Mouse (Mus musculus) embryonic facial prominence, embryonic 15.5 days (tissue): Measurements from ENCODE around the gene Samd4b. TPM values are rescaled to one million over a fixed set of nuclear protein-coding genes. Genes with fewer than 3 reads are reported as not detected.
"Not testable (repeated sequence)": the region's sequence is repeated elsewhere in the genome, so short reads cannot be mapped to it uniquely, and the experiment has no call there.

Source experiments
- ATAC-seq: fragments of 200-750 bp; cut with Nextera tagmentation; 2 replicates; pipeline ENCODE4 v1.8.0; 2017; ENCODE audit warnings: low read depth, moderate TSS enrichment; ENCODE audit not compliant: insufficient number of reproducible peaks, low FRiP score, low TSS enrichment
- H3K27ac ChIP-seq: fragments of 300-500 bp; sonication (generic); replicated peaks from 2 replicates; pipeline ENCODE4 v1.5.1; 2015; ENCODE audit warnings: mild to moderate bottlenecking, inconsistent platforms
- H3K27me3 ChIP-seq: fragments of 300-500 bp; sonication (generic); 2 replicates; pipeline ENCODE4 v1.6.1; 2015; ENCODE audit warnings: inconsistent platforms
- H3K36me3 ChIP-seq: fragments of 300-500 bp; sonication (generic); 2 replicates; pipeline ENCODE4 v1.6.1; 2015; ENCODE audit warnings: mild to moderate bottlenecking, inconsistent platforms
- H3K4me1 ChIP-seq: fragments of 300-500 bp; sonication (generic); 2 replicates; pipeline ENCODE4 v1.6.1; 2015; ENCODE audit warnings: inconsistent platforms
- H3K4me2 ChIP-seq: fragments of 300-500 bp; sonication (generic); replicated peaks from 2 replicates; pipeline ENCODE4 v1.6.1; 2015; ENCODE audit warnings: mild to moderate bottlenecking, inconsistent platforms
- H3K4me3 ChIP-seq: fragments of 300-500 bp; sonication (generic); replicated peaks from 2 replicates; pipeline ENCODE4 v1.5.1; 2015; ENCODE audit warnings: mild to moderate bottlenecking, inconsistent platforms
- H3K9ac ChIP-seq: fragments of 300-500 bp; sonication (generic); 2 replicates; pipeline ENCODE4 v1.6.1; 2015; ENCODE audit warnings: inconsistent platforms
- H3K9me3 ChIP-seq: fragments of 300-500 bp; sonication (generic); replicated peaks from 2 replicates; pipeline ENCODE4 v1.6.1; 2016; ENCODE audit warnings: inconsistent platforms
- WGBS: fragments of 180-500 bp; shearing (Covaris S2); methylation state at CpG from one replicate; pipeline ENCODE4 v1.1.7; 2015; 5-methylcytosine and 5-hydroxymethylcytosine counted together
- polyA plus RNA-seq: library from polyadenylated mRNA; unstranded; fragments of >200 nt; fragmentation: Nextera tagmentation; extraction: Ambion mirVana; gene quantifications from 2 replicates; pipeline ENCODE4 v1.2.1, GENCODE M21; 2015

Gene Samd4b
- polyA plus RNA-seq, 1 experiment from 2014 or later = 34.1 TPM

GRCm38 (mm10) chr7:28603788-28604187 is 5.8 kb upstream of the Samd4b start:
- not testable (repeated sequence) for H3K4me3 ChIP-seq, H3K9me3 ChIP-seq, H3K4me2 ChIP-seq, ATAC-seq, H3K9ac ChIP-seq, H3K36me3 ChIP-seq, H3K27ac ChIP-seq, H3K4me1 ChIP-seq, H3K27me3 ChIP-seq
- WGBS = 78% methylated on average over 2 of the region's 2 CpGs

- Histone ChIP-seq H3K4me3 (no peak overlapping the region), H3K9ac (no peak overlapping the region), H3K27ac (no peak overlapping the region), H3K9me3 (no peaks in the 10 kb centered on the region), H3K27me3 (no peaks in the 10 kb centered on the region), H3K36me3 (no peaks in the 10 kb centered on the region), H3K4me2 (no peak overlapping the region), H3K4me1 (peaks cover 10% of the 10 kb centered on the region; the same call in 1 of the 2 replicates)
- WGBS = 73% methylated on average over 5 of the region's 5 CpGs
- no peak for ATAC-seq
Observed at GRCm38 (mm10) chr7:28603136-28603535, 5.2 kb upstream of the Samd4b start.

GRCm38 (mm10) chr7:28601668-28602067 is 3.7 kb upstream of the Samd4b start:
- 18% methylated on average over 7 of the region's 7 CpGs for WGBS
- H3K27ac ChIP-seq = peak overlapping the region; percentile 9; the same call in 1 of the 2 replicates
- no peaks in the 10 kb centered on the region for H3K9me3 ChIP-seq
- H3K36me3 ChIP-seq = no peaks in the 10 kb centered on the region
- H3K4me2 ChIP-seq = no peak overlapping the region
- ATAC-seq = no peak
- no peak overlapping the region for H3K4me3 ChIP-seq
- no peaks in the 10 kb centered on the region for H3K27me3 ChIP-seq
- H3K9ac ChIP-seq = no peak overlapping the region
- peaks cover 17% of the 10 kb centered on the region for H3K4me1 ChIP-seq

- Histone ChIP-seq H3K9ac (no peak overlapping the region), H3K27ac (no peak overlapping the region), H3K4me2 (no peak overlapping the region), H3K4me1 (peaks cover 24% of the 10 kb centered on the region), H3K36me3 (no peaks in the 10 kb centered on the region), H3K4me3 (no peak overlapping the region), H3K9me3 (no peaks in the 10 kb centered on the region), H3K27me3 (no peaks in the 10 kb centered on the region)
- 11% methylated on average over 11 of the region's 11 CpGs for WGBS
- ATAC-seq = no peak
Observed at GRCm38 (mm10) chr7:28601029-28601428, 3.1 kb upstream of the Samd4b start.

GRCm38 (mm10) chr7:28598951-28599350 is 1.0 kb upstream of the Samd4b start:
- no peak for ATAC-seq
- no peak overlapping the region for H3K4me2 ChIP-seq
- H3K27ac ChIP-seq = no peak overlapping the region
- H3K4me1 ChIP-seq = peaks cover 44% of the 10 kb centered on the region
- H3K36me3 ChIP-seq = peaks cover 5% of the 10 kb centered on the region; the same call in 1 of the 2 replicates
- no peak overlapping the region for H3K4me3 ChIP-seq
- no peak overlapping the region for H3K9ac ChIP-seq
- H3K27me3 ChIP-seq = no peaks in the 10 kb centered on the region
- WGBS = 60% methylated on average over 2 of the region's 2 CpGs
- H3K9me3 ChIP-seq = no peaks in the 10 kb centered on the region

- Histone ChIP-seq H3K4me3 (peak overlapping the region; percentile 68), H3K36me3 (peaks cover 11% of the 10 kb centered on the region), H3K4me1 (peaks cover 61% of the 10 kb centered on the region), H3K9ac (peak overlapping the region; percentile 47), H3K27ac (peak overlapping the region; percentile 91), H3K27me3 (no peaks in the 10 kb centered on the region), H3K4me2 (peak overlapping the region; percentile 78), H3K9me3 (no peaks in the 10 kb centered on the region)
- no peak for ATAC-seq
- WGBS = 6% methylated on average over 9 of the region's 9 CpGs
Observed at GRCm38 (mm10) chr7:28597277-28597570, 720 bp downstream of the Samd4b start.

- H3K27me3 ChIP-seq = no peaks in the 10 kb centered on the region
- peak overlapping the region; percentile 91 for H3K27ac ChIP-seq
- H3K36me3 ChIP-seq = peaks cover 11% of the 10 kb centered on the region
- H3K9me3 ChIP-seq = no peaks in the 10 kb centered on the region
- H3K9ac ChIP-seq = peak overlapping the region; percentile 47
- peaks cover 66% of the 10 kb centered on the region for H3K4me1 ChIP-seq
- no peak for ATAC-seq
- WGBS = 35% methylated on average over 20 of the region's 20 CpGs
- peak overlapping the region; percentile 78 for H3K4me2 ChIP-seq
- peak overlapping the region; percentile 68 for H3K4me3 ChIP-seq
Observed at GRCm38 (mm10) chr7:28596436-28597276, 1.3 kb downstream of the Samd4b start.

- Histone ChIP-seq H3K4me3 (peak overlapping the region; percentile 68), H3K27ac (peak overlapping the region; percentile 91; the same call in 1 of the 2 replicates), H3K4me1 (peaks cover 68% of the 10 kb centered on the region), H3K9ac (no peak overlapping the region), H3K4me2 (peak overlapping the region; percentile 78), H3K27me3 (no peaks in the 10 kb centered on the region), H3K9me3 (no peaks in the 10 kb centered on the region), H3K36me3 (peaks cover 11% of the 10 kb centered on the region)
- WGBS = 75% methylated on average over 8 of the region's 8 CpGs
- ATAC-seq = no peak
Observed at GRCm38 (mm10) chr7:28595751-28596435, 2.1 kb downstream of the Samd4b start.

GRCm38 (mm10) chr7:28593206-28594111 is 4.5 kb downstream of the Samd4b start:
- Histone ChIP-seq H3K27ac (no peak overlapping the region; the same call in 1 of the 2 replicates), H3K9ac (no peak overlapping the region)

GRCm38 (mm10) chr7:28591862-28592261 is 6.1 kb downstream of the Samd4b start:
- no peak overlapping the region for H3K4me2 ChIP-seq
- no peak overlapping the region for H3K4me3 ChIP-seq
- ATAC-seq = no peak
- peaks cover 81% of the 10 kb centered on the region for H3K4me1 ChIP-seq
- no peak overlapping the region for H3K27ac ChIP-seq
- no peak overlapping the region for H3K9ac ChIP-seq
- H3K27me3 ChIP-seq = no peaks in the 10 kb centered on the region
- WGBS = 50% methylated on average over 1 of the region's 1 CpGs
- no peaks in the 10 kb centered on the region for H3K9me3 ChIP-seq
- peaks cover 11% of the 10 kb centered on the region for H3K36me3 ChIP-seq

More at GRCm38 (mm10) chr7:28593206-28594111, 4.5 kb downstream of the Samd4b start:
- H3K4me2 ChIP-seq = no peak overlapping the region
- no peak for ATAC-seq
- no peak overlapping the region for H3K4me3 ChIP-seq
- H3K4me1 ChIP-seq = peaks cover 73% of the 10 kb centered on the region
- 46% methylated on average over 14 of the region's 14 CpGs for WGBS
- no peaks in the 10 kb centered on the region for H3K27me3 ChIP-seq
- peaks cover 11% of the 10 kb centered on the region for H3K36me3 ChIP-seq
- H3K9me3 ChIP-seq = no peaks in the 10 kb centered on the region

- Histone ChIP-seq H3K4me1 (peaks cover 77% of the 10 kb centered on the region), H3K36me3 (no peaks in the 10 kb centered on the region), H3K4me3 (no peak overlapping the region), H3K4me2 (no peak overlapping the region), H3K27ac (peak overlapping the region; percentile 1; the same call in 1 of the 2 replicates), H3K27me3 (no peaks in the 10 kb centered on the region), H3K9ac (no peak overlapping the region), H3K9me3 (no peaks in the 10 kb centered on the region)
- ATAC-seq = no peak
Observed at GRCm38 (mm10) chr7:28587644-28588043, 10.3 kb downstream of the Samd4b start.
